Mouse (Mus musculus) MN1 (cell line): ENCODE data around the gene Izumo1r.

ENCODE experiments used
- DNase-seq: peaks from one replicate; pipeline ENCODE4 v3.0.0-alpha.2; 2016; ENCODE audit warnings: low spot score

The Izumo1r gene

DNA sequence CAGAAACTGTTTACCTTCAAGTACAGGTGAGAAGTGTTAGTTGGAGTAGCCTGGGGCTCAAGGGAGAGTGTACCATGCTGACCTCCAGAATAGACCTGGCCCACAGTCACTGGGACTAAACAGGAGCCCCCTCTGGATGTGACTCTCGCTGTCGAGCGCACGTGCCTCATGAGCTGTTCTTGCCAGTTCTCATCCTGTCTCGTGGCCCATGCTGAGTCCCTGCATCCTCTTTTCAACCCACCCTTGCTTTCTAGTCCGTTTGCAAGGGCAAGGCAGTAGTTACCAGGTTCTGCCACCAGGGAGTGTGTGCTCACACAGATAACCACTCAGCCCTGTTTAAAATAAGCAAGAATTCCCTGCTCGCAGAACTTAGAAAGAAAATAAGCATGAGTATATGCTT is 36.8 kb downstream of the Izumo1r start:
- DNase-seq: no peak

- DNase-seq: no peak
These were observed 39.0 kb downstream of the Izumo1r start for GRCm38 (mm10) chr9:14864726-14865125.

GRCm38 (mm10) chr9:14863126-14863525 is 40.6 kb downstream of the Izumo1r start:
- DNase-seq: no peak

DNA sequence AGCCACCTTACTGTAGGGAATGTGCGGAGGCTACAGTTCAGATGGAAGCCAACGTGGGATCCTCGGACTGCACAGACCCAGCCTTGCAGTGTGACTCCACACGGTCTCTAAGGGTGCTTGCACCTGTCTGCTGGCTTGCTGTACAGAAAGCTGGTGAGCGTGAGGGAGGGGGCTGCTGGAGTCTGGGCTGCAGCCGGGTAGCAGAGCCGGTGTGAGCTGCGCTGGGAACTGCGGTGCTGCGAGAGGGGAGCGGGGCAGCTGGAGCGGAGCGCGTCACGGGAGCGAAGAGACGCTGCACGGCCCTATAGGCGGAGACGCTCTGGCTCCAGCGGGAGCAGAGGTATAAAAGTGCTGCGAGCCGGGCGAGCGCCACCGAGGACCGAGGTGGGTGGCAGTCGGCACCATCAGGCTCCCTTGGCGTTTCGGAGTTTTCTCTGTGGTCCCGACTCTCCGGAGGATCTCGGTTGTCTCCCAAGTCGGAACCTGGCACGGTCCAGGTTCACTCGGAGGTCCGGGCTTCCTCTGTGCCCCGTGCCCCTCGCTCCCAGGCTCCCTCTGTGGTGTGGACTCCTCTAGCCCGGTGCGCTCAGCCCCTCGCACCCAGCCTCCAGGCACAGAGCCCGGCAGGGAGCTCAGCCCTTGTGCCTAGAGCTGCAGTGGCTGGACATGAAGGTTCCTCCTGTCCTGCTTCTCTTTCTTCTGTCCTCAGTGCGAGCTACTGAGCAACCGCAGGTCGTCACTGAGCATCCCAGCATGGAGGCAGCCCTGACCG is 43.7 kb downstream of the Izumo1r start, which contains the start of gene Gpr83:
Gene Gpr83, plus strand, starts transcription at position 343 of the 772 bp plus-strand sequence.
- DNase-seq: no peak

DNA sequence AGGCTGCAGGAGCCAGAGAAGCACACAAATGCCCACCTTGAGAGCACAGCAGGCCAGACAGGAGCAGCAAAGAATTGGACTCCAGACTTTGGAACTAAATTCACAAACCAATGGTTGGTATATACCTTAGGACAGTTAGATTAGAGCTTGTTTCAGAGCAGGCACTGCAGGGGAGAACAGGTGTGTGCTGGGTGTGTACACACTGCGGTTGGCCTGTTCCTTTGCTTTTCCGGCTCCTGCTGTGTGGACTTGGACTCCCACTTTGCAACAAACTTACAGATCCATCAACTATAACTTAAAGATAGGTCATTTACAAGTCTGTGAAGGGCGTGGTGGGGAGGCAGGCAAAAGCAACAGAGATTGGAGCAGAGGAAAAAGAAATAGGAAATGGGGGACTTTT is 45.0 kb downstream of the Izumo1r start:
- DNase-seq: no peak

- DNase-seq: no peak
These were observed 45.5 kb downstream of the Izumo1r start for GRCm38 (mm10) chr9:14858170-14858706.

DNA sequence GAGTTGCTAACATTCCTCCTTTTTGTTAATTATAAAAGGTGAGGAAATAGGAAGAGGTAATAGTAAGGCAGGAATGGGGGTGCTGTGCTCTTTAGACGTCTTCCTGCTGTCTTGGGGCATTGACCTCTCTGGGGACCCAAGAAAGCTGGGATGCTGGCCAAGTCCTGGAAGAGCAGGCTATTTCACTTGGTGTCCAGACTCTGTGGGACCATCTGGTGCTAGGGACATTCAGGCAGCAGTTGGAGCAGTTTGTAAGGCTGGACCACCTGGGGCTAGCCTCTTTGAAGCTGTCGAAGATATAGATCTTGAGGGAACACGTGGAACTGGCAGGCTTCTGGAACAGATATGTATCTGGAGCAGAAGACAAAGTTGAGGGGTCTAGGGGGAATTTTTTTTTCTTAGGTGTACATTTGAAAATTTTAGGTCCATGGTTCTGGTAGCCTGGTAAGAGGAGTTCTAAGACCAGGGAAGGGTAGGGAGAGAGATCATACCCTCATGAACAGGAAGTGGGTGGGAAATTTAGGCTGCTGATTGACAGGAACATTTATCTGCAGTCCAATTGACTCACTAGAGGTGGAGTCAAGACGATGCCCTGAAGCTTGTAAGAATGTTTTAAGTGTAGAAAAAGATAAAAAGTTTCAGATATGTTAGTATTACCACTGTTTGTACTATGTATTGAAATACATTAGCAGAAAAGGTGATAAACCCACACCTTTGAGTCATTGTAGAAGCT is 46.7 kb downstream of the Izumo1r start:
- DNase-seq: no peak

DNA sequence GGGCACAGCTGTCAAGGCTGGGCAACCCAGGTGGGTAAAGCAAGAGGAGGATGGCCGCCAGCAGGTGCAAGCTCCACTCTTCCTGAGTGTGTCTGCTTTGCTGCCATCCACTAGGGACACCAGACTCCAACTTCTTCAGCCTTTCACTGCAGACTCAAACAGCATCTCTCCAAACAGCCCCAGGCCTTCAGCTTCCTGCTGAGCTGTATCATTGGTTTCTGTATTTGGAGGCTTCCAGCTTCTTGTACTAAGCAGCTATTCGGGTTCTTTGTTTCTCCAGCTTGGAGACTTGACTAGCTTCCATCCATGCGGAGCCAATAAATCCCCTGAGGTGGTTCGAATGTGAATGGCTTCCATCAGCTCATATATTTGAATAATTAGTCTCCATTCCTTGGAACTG is 49.2 kb downstream of the Izumo1r start:
- no peak for DNase-seq

DNA sequence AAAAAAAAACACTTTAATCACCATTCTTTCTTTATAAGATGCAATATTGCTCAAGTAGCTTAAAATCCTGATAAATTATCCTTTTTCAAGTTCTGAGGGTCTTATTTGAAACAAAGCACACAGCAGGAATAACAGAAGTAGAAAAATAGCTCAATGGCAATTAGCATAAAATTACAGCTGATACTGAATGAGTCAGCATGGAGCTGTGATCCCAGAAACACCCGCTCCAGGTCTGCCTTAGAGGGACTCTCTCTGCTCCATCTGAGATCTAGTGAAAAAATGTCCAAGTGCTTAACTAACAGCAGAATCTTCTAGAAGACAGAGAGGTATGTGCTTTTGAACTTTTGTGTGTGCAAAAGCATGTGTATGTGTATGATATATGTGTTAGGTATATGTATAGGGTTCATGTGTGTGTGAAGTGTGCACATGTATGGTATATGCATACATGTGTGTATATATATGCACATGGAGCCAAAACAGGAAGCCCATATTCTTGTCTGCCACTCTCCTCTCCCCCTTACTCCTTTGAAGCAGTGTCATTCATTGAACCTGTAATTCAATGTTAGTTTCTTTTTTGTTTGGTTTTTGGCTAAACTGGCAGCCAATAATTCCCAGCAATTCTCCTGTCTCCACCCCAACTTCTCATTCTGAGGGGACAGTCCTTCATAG is 55.3 kb downstream of the Izumo1r start:
- no peak for DNase-seq

- DNase-seq: no peak
These were observed 57.3 kb downstream of the Izumo1r start for GRCm38 (mm10) chr9:14846428-14846827.

- no peak for DNase-seq
These were observed 59.8 kb downstream of the Izumo1r start for GRCm38 (mm10) chr9:14843901-14844300.

- DNase-seq: no peak
These were observed 60.4 kb downstream of the Izumo1r start for GRCm38 (mm10) chr9:14843311-14843857.

- DNase-seq: no peak
These were observed 61.6 kb downstream of the Izumo1r start for GRCm38 (mm10) chr9:14841878-14842761.

GRCm38 (mm10) chr9:14839970-14840369 is 63.8 kb downstream of the Izumo1r start:
- DNase-seq: no peak

- peak; percentile 65 for DNase-seq
These were observed 64.2 kb downstream of the Izumo1r start for GRCm38 (mm10) chr9:14839527-14839926.
